Mouse (Mus musculus): ENCODE results near the gene Snapc3. TPM values are rescaled to one million over a fixed set of nuclear protein-coding genes. Genes with fewer than 3 reads are reported as not detected.
"Not testable (repeated sequence)": the region's sequence is repeated elsewhere in the genome, so short reads cannot be mapped to it uniquely, and the experiment has no call there.

Snapc3 gene
- polyA plus RNA-seq, 1 experiment from 2014 or later, result 63.1 TPM

- H3K36me3 ChIP-seq (replicated peaks; ENCODE audit: control insufficient read depth, insufficient read depth, low read depth, low read length), result peaks cover 2% of the 10 kb centered on the region; the same call in 1 of the 2 replicates
- peak within 1 kb of the TSS; percentile 96 for H3K27ac ChIP-seq (replicated peaks; ENCODE audit: low read depth, low read length)
- peak within 1 kb of the TSS; percentile 96 for H3K4me3 ChIP-seq (ENCODE audit: low read depth, low read length)
- under 1% methylated on average over 48 of the region's 86 CpGs for WGBS
- H3K4me2 ChIP-seq (ENCODE audit: low read depth, low read length), result peak within 1 kb of the TSS; percentile 58
- no peaks in the 10 kb centered on the region for H3K4me1 ChIP-seq (ENCODE audit: control insufficient read depth, insufficient read depth, low read length)
- no peaks in the 10 kb centered on the region for H3K9me3 ChIP-seq (replicated peaks; ENCODE audit: control insufficient read depth, low read length)
- DNase-seq (ENCODE audit: low spot score), result peak; percentile 88
- H3K9ac ChIP-seq (replicated peaks; ENCODE audit: low read length), result peak within 1 kb of the TSS; percentile 97
- ATAC-seq (replicated peaks; ENCODE audit: insufficient number of reproducible peaks, low FRiP score, low TSS enrichment, low read depth), result peak; percentile 93
- no peaks in the 10 kb centered on the region for H3K27me3 ChIP-seq (ENCODE audit: control insufficient read depth, insufficient read depth, low read length)
Observed at GRCm38 (mm10) chr4:83486117-83486901, 68.8 kb downstream of the Snapc3 start, which contains the start of gene Psip1. Gene Psip1, minus strand, starts transcription at chr4:83486459.

GRCm38 (mm10) chr4:83489121-83489520, 71.6 kb downstream of the Snapc3 start:
- Histone ChIP-seq H3K9me3 (replicated peaks; ENCODE audit: control insufficient read depth, low read length) (no peaks in the 10 kb centered on the region), H3K4me1 (ENCODE audit: control insufficient read depth, insufficient read depth, low read length) (no peaks in the 10 kb centered on the region), H3K27ac (replicated peaks; ENCODE audit: low read depth, low read length) (no peak overlapping the region), H3K9ac (replicated peaks; ENCODE audit: low read length) (no peak overlapping the region), H3K27me3 (ENCODE audit: control insufficient read depth, insufficient read depth, low read length) (no peaks in the 10 kb centered on the region), H3K4me2 (ENCODE audit: low read depth, low read length) (no peak overlapping the region), H3K4me3 (ENCODE audit: low read depth, low read length) (no peak overlapping the region), H3K36me3 (replicated peaks; ENCODE audit: control insufficient read depth, insufficient read depth, low read depth, low read length) (peaks cover 2% of the 10 kb centered on the region; the same call in 1 of the 2 replicates)
- DNase-seq (ENCODE audit: low spot score), result peak; percentile 78
- 10% methylated on average over 5 of the region's 5 CpGs for WGBS
- ATAC-seq (replicated peaks; ENCODE audit: insufficient number of reproducible peaks, low FRiP score, low TSS enrichment, low read depth), result no peak

- Histone ChIP-seq H3K9ac (replicated peaks; ENCODE audit: low read length) (no peak overlapping the region), H3K36me3 (replicated peaks; ENCODE audit: control insufficient read depth, insufficient read depth, low read depth, low read length) (no peaks in the 10 kb centered on the region), H3K9me3 (replicated peaks; ENCODE audit: control insufficient read depth, low read length) (no peaks in the 10 kb centered on the region), H3K27me3 (ENCODE audit: control insufficient read depth, insufficient read depth, low read length) (no peaks in the 10 kb centered on the region), H3K4me2 (ENCODE audit: low read depth, low read length) (no peak overlapping the region), H3K4me1 (ENCODE audit: control insufficient read depth, insufficient read depth, low read length) (no peaks in the 10 kb centered on the region), H3K4me3 (ENCODE audit: low read depth, low read length) (no peak overlapping the region), H3K27ac (replicated peaks; ENCODE audit: low read depth, low read length) (no peak overlapping the region)
- ATAC-seq (replicated peaks; ENCODE audit: insufficient number of reproducible peaks, low FRiP score, low TSS enrichment, low read depth) (no peak), DNase-seq (ENCODE audit: low spot score) (no peak)
- WGBS, result 89% methylated on average over 1 of the region's 1 CpGs
Observed at GRCm38 (mm10) chr4:83493112-83493511, 75.6 kb downstream of the Snapc3 start.

- H3K9me3 ChIP-seq (replicated peaks; ENCODE audit: control insufficient read depth, low read length); H3K27ac ChIP-seq (replicated peaks; ENCODE audit: low read depth, low read length); H3K9ac ChIP-seq (replicated peaks; ENCODE audit: low read length); H3K4me3 ChIP-seq (ENCODE audit: low read depth, low read length); H3K27me3 ChIP-seq (ENCODE audit: control insufficient read depth, insufficient read depth, low read length); H3K4me2 ChIP-seq (ENCODE audit: low read depth, low read length); ATAC-seq (replicated peaks; ENCODE audit: insufficient number of reproducible peaks, low FRiP score, low TSS enrichment, low read depth); H3K36me3 ChIP-seq (replicated peaks; ENCODE audit: control insufficient read depth, insufficient read depth, low read depth, low read length); DNase-seq (ENCODE audit: low spot score); H3K4me1 ChIP-seq (ENCODE audit: control insufficient read depth, insufficient read depth, low read length): not testable (repeated sequence)
- WGBS, result 90% methylated on average over 5 of the region's 5 CpGs
Observed at GRCm38 (mm10) chr4:83497013-83497412, 79.5 kb downstream of the Snapc3 start.

- H3K4me2 ChIP-seq (ENCODE audit: low read depth, low read length), result peak overlapping the region; percentile 40
- H3K27me3 ChIP-seq (ENCODE audit: control insufficient read depth, insufficient read depth, low read length), result no peaks in the 10 kb centered on the region
- H3K27ac ChIP-seq (replicated peaks; ENCODE audit: low read depth, low read length), result no peak overlapping the region
- WGBS, result 6% methylated on average over 22 of the region's 22 CpGs
- H3K36me3 ChIP-seq (replicated peaks; ENCODE audit: control insufficient read depth, insufficient read depth, low read depth, low read length), result no peaks in the 10 kb centered on the region
- ATAC-seq (replicated peaks; ENCODE audit: insufficient number of reproducible peaks, low FRiP score, low TSS enrichment, low read depth) (peak; percentile 91), DNase-seq (ENCODE audit: low spot score) (peak; percentile 86)
- H3K9ac ChIP-seq (replicated peaks; ENCODE audit: low read length), result no peak overlapping the region
- H3K4me1 ChIP-seq (ENCODE audit: control insufficient read depth, insufficient read depth, low read length), result no peaks in the 10 kb centered on the region
- H3K4me3 ChIP-seq (ENCODE audit: low read depth, low read length), result peak overlapping the region; percentile 17
- H3K9me3 ChIP-seq (replicated peaks; ENCODE audit: control insufficient read depth, low read length), result no peaks in the 10 kb centered on the region
Observed at GRCm38 (mm10) chr4:83500154-83501036, 82.9 kb downstream of the Snapc3 start.

GRCm38 (mm10) chr4:83501037-83501430, 83.5 kb downstream of the Snapc3 start:
- Histone ChIP-seq H3K4me1 (ENCODE audit: control insufficient read depth, insufficient read depth, low read length) (no peaks in the 10 kb centered on the region), H3K36me3 (replicated peaks; ENCODE audit: control insufficient read depth, insufficient read depth, low read depth, low read length) (no peaks in the 10 kb centered on the region), H3K27ac (replicated peaks; ENCODE audit: low read depth, low read length) (no peak overlapping the region), H3K4me3 (ENCODE audit: low read depth, low read length) (no peak overlapping the region; the same call in 1 of the 2 replicates), H3K4me2 (ENCODE audit: low read depth, low read length) (peak overlapping the region; percentile 16; the same call in 1 of the 2 replicates), H3K27me3 (ENCODE audit: control insufficient read depth, insufficient read depth, low read length) (no peaks in the 10 kb centered on the region), H3K9me3 (replicated peaks; ENCODE audit: control insufficient read depth, low read length) (no peaks in the 10 kb centered on the region), H3K9ac (replicated peaks; ENCODE audit: low read length) (no peak overlapping the region; the same call in 1 of the 2 replicates)
- DNase-seq (ENCODE audit: low spot score) (no peak), ATAC-seq (replicated peaks; ENCODE audit: insufficient number of reproducible peaks, low FRiP score, low TSS enrichment, low read depth) (peak; percentile 77)
- WGBS, result 45% methylated on average over 7 of the region's 7 CpGs

GRCm38 (mm10) chr4:83509600-83509999, 92.1 kb downstream of the Snapc3 start:
- Histone ChIP-seq H3K27me3 (ENCODE audit: control insufficient read depth, insufficient read depth, low read length) (no peaks in the 10 kb centered on the region), H3K27ac (replicated peaks; ENCODE audit: low read depth, low read length) (no peak overlapping the region), H3K9me3 (replicated peaks; ENCODE audit: control insufficient read depth, low read length) (no peaks in the 10 kb centered on the region), H3K36me3 (replicated peaks; ENCODE audit: control insufficient read depth, insufficient read depth, low read depth, low read length) (no peaks in the 10 kb centered on the region), H3K9ac (replicated peaks; ENCODE audit: low read length) (no peak overlapping the region), H3K4me1 (ENCODE audit: control insufficient read depth, insufficient read depth, low read length) (no peaks in the 10 kb centered on the region), H3K4me3 (ENCODE audit: low read depth, low read length) (no peak overlapping the region), H3K4me2 (ENCODE audit: low read depth, low read length) (no peak overlapping the region)
- ATAC-seq (replicated peaks; ENCODE audit: insufficient number of reproducible peaks, low FRiP score, low TSS enrichment, low read depth), result no peak
- no peak for DNase-seq (ENCODE audit: low spot score)
- 42% methylated on average over 2 of the region's 2 CpGs for WGBS

All from embryonic facial prominence, embryonic 11.5 days (tissue).